Mouse (Mus musculus): ENCODE measurements around the gene Lmo2.

DNA sequence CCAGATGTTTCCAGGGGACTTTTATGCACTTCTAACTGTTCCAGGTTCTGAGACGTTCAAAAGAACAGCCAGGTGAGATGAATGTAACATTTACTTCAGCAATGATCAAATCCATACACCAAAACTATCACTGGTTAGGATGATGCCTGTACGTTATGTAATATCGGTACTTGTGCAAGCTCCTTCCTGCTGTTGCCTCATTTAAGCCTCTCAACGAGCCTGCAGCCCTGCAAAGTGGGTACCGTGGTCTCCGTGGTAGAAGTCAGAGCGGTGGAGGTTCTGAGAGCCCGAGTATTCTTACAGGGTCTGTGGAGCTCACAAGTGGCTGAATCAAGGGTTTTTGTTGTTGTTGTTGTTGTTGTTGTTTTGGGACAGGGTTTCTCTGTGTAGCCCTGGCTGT is 10.9 kb upstream of the Lmo2 start:
- TF ChIP-seq CTCF (conservative IDR thresholded peaks at IDR 0.05; ENCODE audit: low read length) (no peak), POU5F1 (IDR thresholded peaks at IDR 0.05; ENCODE audit: borderline replicate concordance, low read length) (no peak)

Measured in E14TG2a.4 (cell line).